Mouse (Mus musculus): ENCODE results near the gene Scn2b. TPM values are rescaled to one million over a fixed set of nuclear protein-coding genes. Genes with fewer than 3 reads are reported as not detected.

Scn2b gene
- total RNA-seq (2021), result 1 to 10 TPM; 1.2 to 1.4 TPM

- intact Hi-C loops (cut with DNase I), result no loop called here
These were observed at the start of gene Scn2b for GRCm38 (mm10) chr9:45117741-45118431. Scn2b (plus strand) TSS chr9:45117782.

GRCm38 (mm10) chr9:45071800-45072199, 45.8 kb upstream of the Scn2b start:
- intact Hi-C loops (cut with DNase I), result no loop called here
- no peak for DNase-seq

More at GRCm38 (mm10) chr9:45117741-45118431, at the start of gene Scn2b:
- no peak for DNase-seq

DNA sequence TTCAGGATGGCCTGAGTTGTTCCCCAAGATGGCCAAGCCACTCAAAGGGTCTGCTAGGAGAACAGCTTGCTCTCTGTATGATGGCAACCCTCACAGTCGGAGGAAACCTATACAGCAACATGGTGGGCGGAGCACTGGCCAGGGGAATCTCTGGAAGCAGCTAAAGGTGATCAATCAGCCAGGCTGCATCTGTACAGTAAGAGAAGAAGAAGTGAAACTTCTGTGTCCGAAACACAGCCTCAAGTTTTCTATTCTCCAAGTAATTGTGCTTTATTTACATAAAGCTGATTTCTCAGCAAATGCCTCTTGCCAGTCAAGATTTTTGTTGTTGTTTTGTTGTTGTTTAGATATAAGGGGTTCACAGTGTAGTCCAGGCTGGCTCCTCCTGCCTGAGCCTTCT, 39.7 kb upstream of the Scn2b start:
- intact Hi-C loops (cut with DNase I), result no loop called here

DNA sequence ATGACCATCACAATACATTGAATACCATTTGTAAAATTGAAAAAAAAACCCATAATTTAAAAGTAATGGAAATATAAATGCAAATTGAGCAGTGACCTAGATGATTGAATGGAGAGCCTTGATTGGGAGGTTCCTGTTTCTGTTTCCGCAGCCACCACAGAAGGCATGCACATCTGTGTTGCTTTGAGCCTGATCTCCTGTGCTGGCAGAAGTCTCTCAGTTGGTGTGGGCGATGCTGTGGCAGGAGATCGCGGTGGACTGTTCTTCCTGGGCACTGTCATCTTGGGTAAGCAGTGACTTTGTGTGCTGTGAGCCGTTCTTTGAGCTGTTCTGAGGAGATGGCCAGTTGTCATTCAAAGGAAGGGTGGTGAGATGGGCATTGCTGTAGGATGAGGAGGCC, 38.6 kb upstream of the Scn2b start, which contains the start of gene Jaml:
Jaml (plus strand) TSS at position 173 of the 400 bp plus-strand sequence.
- no peak for DNase-seq
- intact Hi-C loops (cut with DNase I), result no loop called here

More for the DNA sequence above, 39.7 kb upstream of the Scn2b start:
- DNase-seq, result no peak

DNA sequence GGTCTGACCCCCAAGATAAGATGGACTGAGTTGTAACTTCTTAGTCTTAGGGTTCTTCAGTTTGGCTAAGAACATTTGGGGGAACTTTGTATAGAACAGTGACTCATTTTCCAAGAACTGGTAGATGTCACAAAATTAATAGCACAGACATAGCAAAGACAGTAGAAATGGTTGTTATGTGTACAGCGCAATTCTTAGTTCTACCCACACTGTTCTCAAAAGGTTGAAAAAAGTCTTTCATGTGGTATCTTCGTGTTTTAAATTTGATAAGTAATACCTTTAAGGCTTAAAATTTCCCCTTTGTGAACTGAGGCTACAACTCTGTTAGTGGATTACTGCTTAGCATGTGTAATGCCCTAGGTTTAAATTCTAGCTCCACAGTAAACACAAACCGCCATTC, 34.5 kb upstream of the Scn2b start:
- no peak for DNase-seq
- intact Hi-C loops (cut with DNase I), result no loop called here

GRCm38 (mm10) chr9:45084556-45084955, 33.0 kb upstream of the Scn2b start:
- intact Hi-C loops (cut with DNase I), result no loop called here
- peak in 1 of 2 experiments; percentile 5 for DNase-seq

DNA sequence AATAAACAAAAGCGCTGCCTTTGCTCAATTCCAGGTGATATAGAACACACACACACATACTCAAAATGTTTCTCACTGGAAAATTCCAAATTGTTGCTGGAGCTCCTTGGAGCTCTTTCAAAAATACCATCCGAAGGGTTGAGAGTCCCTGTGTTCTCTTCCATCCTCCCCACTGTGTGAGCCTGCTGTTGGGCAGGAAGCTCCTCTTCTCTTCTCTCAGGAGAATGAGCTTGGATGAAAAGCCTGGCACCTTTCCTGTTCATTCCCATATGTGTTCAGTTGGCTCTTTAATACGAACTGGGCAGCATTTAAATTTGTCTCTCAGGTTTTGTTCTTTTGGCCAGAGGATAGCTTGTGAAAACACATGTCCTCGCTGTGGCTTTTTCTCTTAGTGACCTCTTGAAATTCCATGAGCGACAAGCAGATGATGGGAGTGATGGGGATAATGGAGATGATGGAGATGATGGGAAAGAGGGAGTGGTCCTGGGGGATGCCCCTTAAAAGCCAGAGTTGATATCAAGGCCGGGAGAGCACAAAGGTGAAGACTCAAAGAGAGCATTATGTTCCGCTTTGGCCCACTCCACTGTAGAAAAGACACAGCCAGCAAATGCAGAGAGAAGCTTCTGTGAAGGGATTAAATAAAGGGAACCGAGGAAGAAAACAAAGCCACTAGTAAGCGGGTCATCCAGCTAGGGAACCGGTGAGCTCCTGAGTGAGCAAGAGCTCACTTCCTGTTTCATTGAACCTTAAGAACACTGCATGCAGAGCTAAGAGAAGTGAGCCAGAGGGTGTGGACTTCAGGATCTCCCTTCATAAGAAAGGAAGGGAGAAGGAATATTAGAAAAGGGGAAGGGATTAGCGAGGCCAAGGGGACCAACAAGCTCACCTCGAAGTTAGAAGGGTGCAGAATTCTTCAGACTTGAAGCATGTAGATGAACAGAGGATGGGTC, 31.6 kb upstream of the Scn2b start:
- DNase-seq, result no peak
- intact Hi-C loops (cut with DNase I), result no loop called here

- no peak for DNase-seq
- intact Hi-C loops (cut with DNase I), result no loop called here
These were observed 29.5 kb upstream of the Scn2b start for GRCm38 (mm10) chr9:45088040-45088439.

- no peak for DNase-seq
- intact Hi-C loops (cut with DNase I), result no loop called here
These were observed 26.8 kb upstream of the Scn2b start for GRCm38 (mm10) chr9:45090811-45091210.

DNA sequence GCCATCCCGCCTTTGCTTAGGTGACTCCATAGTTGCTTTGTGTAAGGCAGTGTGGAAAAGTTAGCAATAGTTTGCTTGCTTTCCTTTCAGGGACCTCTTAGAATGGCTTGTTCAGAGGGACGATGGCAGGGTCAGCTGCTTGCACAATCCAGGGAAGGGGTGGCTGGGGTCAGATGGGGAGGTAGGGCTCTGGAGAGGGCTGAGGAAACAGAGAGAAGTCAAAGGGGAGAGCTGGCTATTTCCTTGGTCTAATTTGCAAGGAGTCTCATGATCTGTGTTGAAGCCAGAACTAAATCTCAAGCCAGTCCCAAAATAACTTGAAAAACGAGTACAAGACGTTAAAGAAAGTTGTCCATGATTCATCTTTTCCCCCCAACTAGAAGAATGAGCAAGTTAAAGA, 24.9 kb upstream of the Scn2b start:
- intact Hi-C loops (cut with DNase I), result no loop called here
- DNase-seq, result no peak

DNA sequence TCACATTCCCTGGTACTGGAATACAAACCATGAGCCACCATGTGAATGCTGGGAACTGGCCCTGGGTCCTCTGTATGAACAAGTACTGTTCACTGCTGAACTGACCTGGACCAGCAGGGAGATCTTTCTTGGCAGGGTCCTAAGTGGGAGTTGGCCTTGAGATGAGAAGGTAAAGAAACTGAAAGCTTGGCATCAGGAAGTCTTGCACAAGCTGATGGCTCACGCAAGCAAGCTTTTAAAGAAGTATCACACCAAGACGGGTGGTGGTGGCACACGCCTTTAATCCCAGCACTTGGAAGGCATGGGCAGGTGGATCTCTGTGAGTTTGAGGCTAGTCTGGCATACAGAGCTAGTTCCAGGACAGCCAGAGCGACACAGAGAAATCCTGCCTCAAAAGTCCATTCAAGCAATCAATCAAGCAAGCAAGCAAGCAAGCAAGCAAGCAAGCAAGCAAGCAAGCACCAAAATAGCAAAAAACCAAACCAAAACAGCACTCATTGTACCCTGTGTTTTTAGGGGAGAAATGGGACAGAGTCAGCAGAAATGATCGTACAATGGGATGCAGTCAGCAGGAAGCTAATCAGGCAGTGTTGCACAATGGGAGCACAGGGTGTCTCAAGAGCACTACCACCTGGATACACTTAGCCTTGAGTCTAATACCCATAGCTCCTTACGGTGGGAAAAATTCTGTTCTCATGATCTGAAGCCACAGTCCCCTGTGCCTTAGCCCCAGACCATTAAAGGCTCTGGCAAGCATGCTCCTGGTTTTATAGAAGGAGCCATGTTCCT, 22.2 kb upstream of the Scn2b start:
- intact Hi-C loops (cut with DNase I), result no loop called here

DNA sequence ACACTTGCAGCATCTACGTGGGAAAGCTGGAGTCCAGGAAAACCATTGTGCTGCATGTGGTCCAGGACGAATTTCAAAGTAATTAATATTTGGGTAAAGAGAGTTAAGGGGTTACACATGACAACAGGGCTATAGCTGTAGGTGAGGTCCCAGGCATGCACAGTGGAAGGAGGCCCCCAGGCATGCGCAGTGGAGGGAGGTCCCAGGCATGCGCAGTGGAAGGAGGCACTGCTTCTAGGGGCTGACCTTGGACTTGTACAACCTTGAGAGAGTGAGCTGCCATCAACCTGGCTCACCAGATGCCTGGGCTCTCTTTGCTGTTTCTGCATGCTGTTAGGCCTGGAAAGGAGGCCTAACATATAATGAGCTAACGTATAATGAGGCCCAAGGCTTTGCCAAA, 19.7 kb upstream of the Scn2b start:
- DNase-seq, result no peak
- intact Hi-C loops (cut with DNase I), result no loop called here

More for the DNA sequence above, 22.2 kb upstream of the Scn2b start:
- DNase-seq, result no peak

GRCm38 (mm10) chr9:45098426-45098825, 19.2 kb upstream of the Scn2b start:
- intact Hi-C loops (cut with DNase I), result no loop called here
- DNase-seq, result no peak

- no peak for DNase-seq
- intact Hi-C loops (cut with DNase I), result no loop called here
These were observed 15.1 kb upstream of the Scn2b start for GRCm38 (mm10) chr9:45102528-45102927.

DNA sequence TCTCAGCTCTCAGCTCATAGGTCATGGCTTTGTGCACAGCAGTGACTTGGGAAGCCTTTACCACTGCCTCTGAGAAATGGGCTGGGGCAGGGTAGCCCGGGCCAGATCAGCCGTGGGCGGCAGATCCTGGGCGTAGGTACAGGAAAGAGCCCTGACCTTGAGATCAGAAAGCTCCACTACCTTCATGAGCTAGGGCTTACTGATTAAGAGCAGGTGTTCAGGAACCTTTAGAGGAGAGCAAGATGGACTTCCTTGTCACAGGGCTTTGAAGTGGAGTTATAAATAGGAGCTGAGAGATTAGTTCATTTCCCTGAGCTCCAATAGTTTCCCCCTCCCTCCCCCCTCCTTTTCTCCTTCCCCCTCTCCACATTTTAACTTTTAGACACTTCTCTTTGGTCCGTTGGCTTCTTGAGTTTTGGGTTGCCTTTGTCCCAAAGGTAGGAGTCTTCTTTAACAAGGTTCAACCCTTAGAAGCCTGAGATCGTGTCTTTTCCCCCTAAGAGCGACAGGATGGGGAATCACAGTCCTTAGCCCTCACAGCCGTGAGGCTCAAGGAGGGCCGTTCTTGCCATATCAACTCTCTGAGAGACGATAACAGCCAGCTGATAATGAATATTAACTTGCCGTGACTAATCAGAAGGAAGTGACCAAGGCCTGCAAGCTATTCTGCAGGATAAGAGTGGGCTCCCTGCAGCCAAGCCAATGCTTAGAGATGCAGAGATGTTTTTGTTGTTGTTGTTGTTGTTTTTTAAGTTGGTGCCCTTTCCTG, 14.2 kb upstream of the Scn2b start:
- DNase-seq, result no peak
- intact Hi-C loops (cut with DNase I), result no loop called here

DNA sequence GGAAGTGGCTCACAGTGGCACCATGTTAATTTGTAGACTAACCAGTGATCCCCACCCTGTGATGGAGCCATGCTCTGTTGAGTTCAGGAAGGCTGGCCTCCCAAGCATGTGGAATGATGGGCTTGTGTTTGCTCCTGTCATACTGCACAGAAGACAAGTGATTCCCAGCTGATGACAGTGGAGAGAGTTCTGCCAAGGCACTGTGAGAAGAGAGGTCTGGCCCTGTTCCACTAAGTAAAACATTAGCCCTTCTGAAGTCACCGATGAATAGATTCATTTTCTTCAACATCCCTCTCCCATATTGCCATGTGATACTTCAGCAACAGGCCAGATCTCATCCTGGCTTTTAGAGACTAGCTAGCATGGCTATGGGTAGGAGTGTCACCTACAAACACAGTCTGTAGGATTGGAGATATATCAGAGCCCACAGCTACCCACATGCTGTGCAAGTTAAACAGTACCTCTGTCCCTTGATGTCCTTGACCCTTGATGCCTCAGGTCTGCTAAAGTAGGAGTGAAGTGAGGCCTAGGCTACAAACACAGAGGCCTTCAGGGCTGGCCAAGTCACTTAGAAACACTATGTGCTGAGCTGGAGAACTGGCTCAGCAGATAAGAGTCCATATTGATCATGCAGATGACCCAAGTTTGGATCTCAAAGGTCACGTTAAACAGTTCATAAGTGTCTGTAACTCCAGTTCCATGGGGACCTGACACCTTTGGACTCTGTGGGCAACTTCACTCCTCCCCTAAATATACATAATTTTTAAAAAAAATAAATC, 11.8 kb upstream of the Scn2b start:
- intact Hi-C loops (cut with DNase I), result no loop called here
- DNase-seq, result no peak

DNA sequence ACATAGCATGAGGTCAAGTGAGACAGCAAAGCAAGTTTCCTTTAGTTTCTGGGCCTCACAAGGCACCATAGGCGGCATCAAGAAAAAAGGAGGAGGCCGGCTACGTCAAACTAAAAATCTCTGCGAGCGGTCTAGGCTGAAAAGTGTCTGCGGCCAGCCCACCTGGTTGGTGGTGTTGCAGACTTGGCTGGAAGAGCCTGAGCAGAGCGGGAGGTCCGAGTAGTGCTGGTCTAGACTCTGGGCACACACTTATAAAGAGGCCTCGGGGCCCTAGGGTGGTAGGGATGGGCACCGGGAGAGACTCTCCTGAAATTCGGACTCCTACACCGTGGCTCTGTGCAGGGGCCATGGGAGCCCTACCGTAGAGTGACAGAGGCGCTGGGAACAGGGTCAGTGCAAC, 1.9 kb upstream of the Scn2b start:
- intact Hi-C loops (cut with DNase I), result no loop called here
- no peak for DNase-seq

DNA sequence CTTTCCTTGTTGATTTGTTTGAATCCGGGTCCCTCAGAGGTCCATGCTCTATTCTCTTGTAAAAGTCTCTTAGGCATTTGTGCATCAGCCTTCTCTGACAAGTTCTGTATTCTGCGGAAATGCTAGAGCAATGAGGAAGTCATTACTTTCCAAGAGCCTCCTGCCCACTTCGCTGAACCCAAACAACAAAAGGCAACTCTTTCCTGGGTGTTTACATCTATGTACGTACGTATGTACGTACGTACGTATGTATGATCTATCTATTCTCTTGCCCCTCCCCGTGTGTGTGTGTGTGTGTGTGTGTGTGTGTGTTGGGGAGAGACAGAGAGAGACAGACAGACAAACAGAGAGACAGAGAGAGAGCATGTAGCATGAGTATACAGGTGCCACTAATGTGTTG, 763 bp upstream of the Scn2b start:
- no peak for DNase-seq
- intact Hi-C loops (cut with DNase I), result no loop called here

DNA sequence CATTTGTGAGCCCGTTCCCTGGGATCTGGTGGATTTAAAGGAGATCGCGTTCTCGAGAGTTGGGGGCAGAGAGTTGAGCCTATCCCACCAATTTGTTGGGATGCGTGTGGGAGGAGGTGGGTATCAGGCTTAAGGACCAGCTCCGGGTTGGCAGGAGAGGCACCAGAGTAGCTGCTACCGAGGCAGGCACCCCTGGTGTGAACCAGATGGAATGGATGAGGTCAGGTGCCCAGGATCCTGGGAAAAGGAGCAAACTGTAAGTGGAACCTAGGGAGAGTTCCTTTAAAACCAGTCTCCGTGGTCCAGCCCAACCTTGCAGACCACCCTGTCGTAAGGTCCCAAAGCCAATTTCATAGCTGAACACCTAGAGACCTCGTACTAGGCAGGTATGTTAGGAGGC, 970 bp downstream of the Scn2b start:
- intact Hi-C loops (cut with DNase I), result no loop called here
- DNase-seq, result no peak
